Mouse (Mus musculus) neural tube, embryonic 15.5 days (tissue): Measurements from ENCODE around the gene Ankrd13d. TPM values are rescaled to one million over a fixed set of nuclear protein-coding genes. Genes with fewer than 3 reads are reported as not detected.

Source experiments
- microRNA-seq: library from miRNA; unstranded; fragments of <30 nt; microRNA quantifications from one replicate; pipeline ENCODE4, GENCODE M21; 2017
- polyA plus RNA-seq: library from polyadenylated mRNA; unstranded; fragments of >200 nt; fragmentation: Nextera tagmentation; extraction: Ambion mirVana; gene quantifications from 2 replicates; pipeline ENCODE4 v1.2.1, GENCODE M21; 2015

Gene Ankrd13d
- polyA plus RNA-seq, 1 experiment from 2014 or later, result 75.4 TPM

Small RNAs within 50 kb of the gene (microRNA-seq; reads per million reads assigned to microRNA genes)
- gene Mir6985, result not detected

Other genes with a start within 250 kb of the Ankrd13d start
- 552 and 568 TPM in 2 replicates for gene Gstp1, start 245.2 kb downstream of the Ankrd13d start, polyA plus RNA-seq
- gene Gstp2, start 237.1 kb downstream of the Ankrd13d start, polyA plus RNA-seq, result 1.9 and 7.6 TPM in 2 replicates
- gene Gstp3, start 223.6 kb downstream of the Ankrd13d start, polyA plus RNA-seq, result 1.1 TPM in 1 of 2 replicates, not detected in the other
- gene Cabp2, start 201.6 kb downstream of the Ankrd13d start, polyA plus RNA-seq, result not detected in 2 replicates
- 88.7 and 99.0 TPM in 2 replicates for gene Cdk2ap2, start 186.0 kb downstream of the Ankrd13d start, polyA plus RNA-seq
- gene Pitpnm1, start 183.1 kb downstream of the Ankrd13d start, polyA plus RNA-seq, result 72.1 and 80.9 TPM in 2 replicates
- 105 and 111 TPM in 2 replicates for gene Aip, start 157.3 kb downstream of the Ankrd13d start, polyA plus RNA-seq
- not detected in 2 replicates for gene Gpr152, start 143.3 kb downstream of the Ankrd13d start, polyA plus RNA-seq
- gene Cabp4, start 139.1 kb downstream of the Ankrd13d start, polyA plus RNA-seq, result 0.20 and 0.28 TPM in 2 replicates
- 102 and 141 TPM in 2 replicates for gene Coro1b, start 134.5 kb downstream of the Ankrd13d start, polyA plus RNA-seq
- gene Ptprcap, start 129.5 kb downstream of the Ankrd13d start, polyA plus RNA-seq, result 1.0 and 52.3 TPM in 2 replicates
- 54.4 and 56.3 TPM in 2 replicates for gene Rps6kb2, start 119.8 kb downstream of the Ankrd13d start, polyA plus RNA-seq
- 5.9 and 6.4 TPM in 2 replicates for gene Carns1, start 107.7 kb downstream of the Ankrd13d start, polyA plus RNA-seq
- 0.74 and 20.7 TPM in 2 replicates for gene Tbc1d10c, start 91.9 kb downstream of the Ankrd13d start, polyA plus RNA-seq
- 589 and 681 TPM in 2 replicates for gene Ppp1ca, start 91.1 kb downstream of the Ankrd13d start, polyA plus RNA-seq
- gene Rad9a, start 81.5 kb downstream of the Ankrd13d start, polyA plus RNA-seq, result 24.3 and 27.2 TPM in 2 replicates
- gene Clcf1, start 68.9 kb downstream of the Ankrd13d start, polyA plus RNA-seq, result 0.78 and 2.2 TPM in 2 replicates
- gene AC109138.7, start 68.8 kb downstream of the Ankrd13d start, polyA plus RNA-seq, result not detected in 2 replicates
- 24.7 and 28.0 TPM in 2 replicates for gene Pold4, start 51.2 kb downstream of the Ankrd13d start, polyA plus RNA-seq
- 19.8 TPM in 2 replicates for gene Ssh3, start 14.0 kb downstream of the Ankrd13d start, polyA plus RNA-seq
- 26.2 and 31.3 TPM in 2 replicates for gene Grk2, start 23.1 kb upstream of the Ankrd13d start, polyA plus RNA-seq
- gene Kdm2a, start 115.1 kb upstream of the Ankrd13d start, polyA plus RNA-seq, result 28.4 and 38.5 TPM in 2 replicates
- gene Rhod, start 156.3 kb upstream of the Ankrd13d start, polyA plus RNA-seq, result 4.5 and 8.7 TPM in 2 replicates
- gene Syt12, start 194.3 kb upstream of the Ankrd13d start, polyA plus RNA-seq, result 8.8 TPM in 2 replicates
- 0.17 TPM in 1 of 2 replicates, not detected in the other for gene 2010003K11Rik, start 215.4 kb upstream of the Ankrd13d start, polyA plus RNA-seq
- 29.5 and 31.5 TPM in 2 replicates for gene Pcx, start 227.3 kb upstream of the Ankrd13d start, polyA plus RNA-seq